Mouse (Mus musculus) frontal cortex, adult (tissue): ENCODE results near the gene Ube2c.
A peak's percentile ranks its signal among the peaks of the same experiment; 100 is the strongest.

ENCODE experiments used
- ATAC-seq: cut with Nextera tagmentation; 2 replicates; pipeline ENCODE4 v1.9.2; 2017; ENCODE audit warnings: mild to moderate bottlenecking, moderate library complexity, mixed read lengths; ENCODE audit not compliant: low TSS enrichment

Gene Ube2c

DNA sequence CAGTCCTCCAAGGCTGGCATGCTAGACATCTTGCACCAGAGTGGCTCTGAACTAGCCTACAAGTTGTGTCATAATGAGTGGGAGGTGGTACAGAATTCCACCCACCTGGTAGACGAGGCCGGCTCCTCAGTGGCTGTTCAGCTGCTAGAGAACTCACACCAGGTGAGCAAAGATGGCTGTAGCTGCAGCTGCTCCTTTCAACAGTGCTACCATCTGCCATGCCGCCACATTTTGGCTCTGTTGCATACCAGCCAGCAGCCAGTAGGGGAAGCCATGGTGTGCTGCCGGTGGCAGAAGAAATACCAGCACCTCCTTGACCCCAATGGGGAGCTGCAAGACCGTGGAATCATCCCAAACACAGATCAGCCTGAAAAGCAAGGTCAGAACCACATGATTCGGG is 51.4 kb downstream of the Ube2c start:
- 0 out of 2 replicates have a peak, but pooled peaks have one; percentile 14 for ATAC-seq

GRCm38 (mm10) chr2:164822636-164823165 is 53.0 kb downstream of the Ube2c start, which contains the start of gene Zswim1:
Gene Zswim1, plus strand, starts transcription at chr2:164822686.
- ATAC-seq = peak; percentile 95

- ATAC-seq = peak; percentile 58
Measured at GRCm38 (mm10) chr2:164823181-164823585, 53.5 kb downstream of the Ube2c start.

GRCm38 (mm10) chr2:164823969-164824368 is 54.3 kb downstream of the Ube2c start:
- no peak for ATAC-seq

GRCm38 (mm10) chr2:164825521-164825920 is 55.8 kb downstream of the Ube2c start:
- no peak for ATAC-seq

- ATAC-seq = no peak
Measured at GRCm38 (mm10) chr2:164827146-164827850, 57.6 kb downstream of the Ube2c start.
